Mouse (Mus musculus) left cerebral cortex, adult 2 months (tissue): ENCODE results near the gene Sorbs1. TPM values are rescaled to one million over a fixed set of nuclear protein-coding genes. Genes with fewer than 3 reads are reported as not detected.
A peak's percentile ranks its signal among the peaks of the same experiment; 100 is the strongest.

Experiments used
- DNase-seq, 2 experiments: peaks; one replicate each; pipeline ENCODE4 v3.0.0; 2021 to 2022; ENCODE audit warnings: low spot score in 2 of 2, mixed read lengths in 1 of 2; ENCODE audit errors: extremely low spot score in 1 of 2
- H3K27ac ChIP-seq: fragments of 200-600 bp; 2 replicates; pipeline ENCODE4 v1.8.1; 2022
- H3K4me3 ChIP-seq: fragments of 200-600 bp; 2 replicates; pipeline ENCODE4 v1.8.1; 2022
- CTCF ChIP-seq: fragments of 200-600 bp; IDR thresholded peaks from 2 replicates; pipeline ENCODE4 v1.8.1; 2022; ENCODE audit warnings: antibody characterized with exemption, mild to moderate bottlenecking, moderate library complexity
- intact Hi-C: fragments of 180-260 bp; cut with DNase I; formaldehyde crosslinking; loops from one replicate; pipeline ENCODE4 v1.15.1; 2025
- total RNA-seq, 2 experiments: library from RNA; stranded (reverse); gene quantifications; 2 replicates each; pipeline ENCODE4 v1.2.3; 2021

Sorbs1 gene
- total RNA-seq, 2 experiments from 2014 or later: 160 to 161 TPM

DNA sequence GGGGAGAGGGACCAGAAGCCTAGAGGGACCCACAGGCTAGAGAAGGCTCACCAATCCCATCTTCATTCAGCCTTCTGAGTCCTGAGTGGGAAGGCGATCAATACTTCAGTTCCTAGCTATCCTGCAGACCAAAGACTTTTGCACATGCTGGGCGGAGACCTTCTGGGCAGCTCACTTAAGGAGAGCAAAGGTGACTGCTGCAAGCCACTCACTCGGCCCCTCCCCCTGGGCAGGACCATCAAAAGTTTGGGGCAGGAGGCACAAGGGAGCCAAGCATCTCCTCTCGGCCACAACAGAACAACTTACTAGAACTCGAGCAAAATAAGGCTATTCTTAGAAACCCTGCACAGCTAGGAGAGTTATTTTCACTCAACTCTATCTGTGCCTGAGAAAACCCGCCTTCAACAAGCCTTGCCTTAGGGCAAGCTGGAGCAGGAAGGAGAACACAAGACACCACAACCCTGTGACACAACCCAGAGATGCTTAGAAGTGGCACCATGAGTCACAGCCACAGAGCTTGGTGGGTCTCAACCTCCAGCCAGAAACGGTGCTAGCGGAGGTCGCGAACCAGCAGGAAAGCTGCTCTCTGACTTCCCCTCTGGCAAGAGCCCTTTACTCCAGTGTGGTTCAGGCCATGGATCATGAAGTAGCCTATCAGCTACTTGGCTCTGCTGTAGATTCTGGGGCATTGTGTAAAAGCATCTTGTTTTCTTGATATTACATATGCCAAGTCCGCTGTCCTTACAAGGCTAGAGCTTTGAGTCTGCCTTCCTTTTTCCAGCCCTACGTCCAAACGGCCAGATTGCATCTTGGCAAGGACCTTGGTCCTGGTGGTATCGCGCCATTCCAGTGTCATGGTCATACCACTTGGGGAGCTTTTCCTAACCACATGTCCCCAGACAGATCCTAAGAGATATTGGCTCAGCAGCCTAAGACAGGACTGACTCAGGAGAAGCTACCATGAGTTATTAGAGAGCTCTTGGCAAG lies 156.8 kb downstream of the Sorbs1 start:
- TF ChIP-seq CTCF: no peak
- DNase-seq: no peak
- intact Hi-C loops: no loop called here
- H3K4me3 ChIP-seq: no peak overlapping the region
- H3K27ac ChIP-seq: 0 out of 2 replicates have a peak overlapping the region, but pooled peaks have one; percentile 24

GRCm38 (mm10) chr19:40355075-40355474 lies 158.5 kb downstream of the Sorbs1 start:
- H3K27ac ChIP-seq: no peak overlapping the region
- TF ChIP-seq CTCF: no peak; the same call in 1 of the 2 replicates
- intact Hi-C loops: no loop called here

DNA sequence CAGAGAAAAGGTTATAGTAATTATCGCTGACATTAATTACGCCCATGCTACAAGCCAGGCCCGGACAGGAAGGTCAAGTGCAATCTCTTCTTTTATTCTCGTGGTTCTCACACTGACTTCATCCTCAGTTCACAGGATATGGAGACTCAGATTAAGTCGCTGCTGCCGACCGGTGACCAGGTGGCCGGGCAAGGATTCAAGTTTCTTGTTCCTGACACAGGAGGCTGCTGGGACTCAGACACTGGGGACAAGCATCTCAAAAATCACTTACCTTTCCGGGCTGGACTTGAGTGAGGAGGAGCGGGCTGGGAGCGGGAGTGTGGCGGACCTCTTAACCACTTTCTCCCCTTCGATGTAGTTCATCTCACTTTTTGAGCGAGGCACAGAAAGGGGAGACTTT lies 161.6 kb downstream of the Sorbs1 start:
- no peak for TF ChIP-seq CTCF
- intact Hi-C loops: no loop called here
- no peak for DNase-seq
- no peak overlapping the region for H3K27ac ChIP-seq
- no peak overlapping the region for H3K4me3 ChIP-seq

More at GRCm38 (mm10) chr19:40355075-40355474, 158.5 kb downstream of the Sorbs1 start:
- H3K4me3 ChIP-seq: no peak overlapping the region
- no peak for DNase-seq

DNA sequence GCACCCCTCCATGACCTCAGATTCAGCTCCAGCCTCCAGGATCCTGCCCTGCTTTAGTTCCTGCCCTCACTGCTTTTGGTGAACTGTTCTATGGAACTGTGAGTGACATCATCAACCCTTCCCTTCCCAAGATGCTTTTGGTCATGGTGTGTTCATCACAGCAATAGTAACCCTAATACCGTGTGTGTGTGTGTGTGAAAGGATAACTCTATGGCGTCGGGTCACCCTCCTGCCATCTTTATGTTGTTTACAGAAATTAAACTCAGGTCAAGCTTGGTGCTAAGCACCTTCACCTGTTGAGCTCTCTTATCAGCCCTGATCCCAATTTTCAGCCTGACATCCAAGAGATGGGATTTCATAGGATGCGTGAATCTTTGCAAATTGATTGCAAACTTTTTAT lies 162.7 kb downstream of the Sorbs1 start:
- TF ChIP-seq CTCF: no peak
- no peak overlapping the region for H3K27ac ChIP-seq
- DNase-seq: no peak
- H3K4me3 ChIP-seq: no peak overlapping the region
- intact Hi-C loops: no loop called here

GRCm38 (mm10) chr19:40349713-40350671 lies 163.6 kb downstream of the Sorbs1 start:
- intact Hi-C loops: loop anchor here (10.0 kb wide), 1 partner anchor 1365 kb away; no protein-coding TSS in a partner anchor
- no peak for DNase-seq
- H3K27ac ChIP-seq: no peak overlapping the region
- TF ChIP-seq CTCF: no peak
- no peak overlapping the region for H3K4me3 ChIP-seq

- no peak for TF ChIP-seq CTCF
- no peak for DNase-seq
- intact Hi-C loops: loop anchor here (10.0 kb wide), 1 partner anchor 1364 kb away; no protein-coding TSS in a partner anchor
- no peak overlapping the region; the same call in 1 of the 2 replicates for H3K27ac ChIP-seq
- no peak overlapping the region for H3K4me3 ChIP-seq
These were observed 164.3 kb downstream of the Sorbs1 start for GRCm38 (mm10) chr19:40349281-40349680.

DNA sequence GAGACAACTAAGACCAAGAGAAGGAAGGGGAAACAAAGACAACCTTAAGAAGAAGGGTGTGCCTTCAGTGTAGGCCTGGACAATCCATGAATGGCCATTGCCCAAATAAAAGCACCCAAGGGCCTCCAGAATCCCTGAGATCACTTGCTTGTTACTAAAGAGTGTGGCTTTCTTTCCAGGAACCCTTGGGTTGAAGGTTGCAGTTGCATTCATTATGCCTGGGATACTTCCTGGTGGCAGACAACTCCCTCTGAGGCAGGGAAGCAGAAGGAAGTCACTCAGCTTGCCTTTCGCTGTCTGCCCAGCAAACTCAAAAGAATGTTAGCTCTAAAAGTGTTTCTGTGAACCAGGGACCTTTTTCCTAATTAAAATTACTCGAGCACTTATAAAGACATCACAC lies 164.9 kb downstream of the Sorbs1 start:
- no peak for DNase-seq
- TF ChIP-seq CTCF: no peak
- Histone ChIP-seq H3K27ac (peak overlapping the region; percentile 12), H3K4me3 (no peak overlapping the region)
- intact Hi-C loops: loop anchor here (10.0 kb wide), 1 partner anchor 1364 kb away; no protein-coding TSS in a partner anchor

GRCm38 (mm10) chr19:40348175-40348574 lies 165.4 kb downstream of the Sorbs1 start:
- DNase-seq: no peak

DNA sequence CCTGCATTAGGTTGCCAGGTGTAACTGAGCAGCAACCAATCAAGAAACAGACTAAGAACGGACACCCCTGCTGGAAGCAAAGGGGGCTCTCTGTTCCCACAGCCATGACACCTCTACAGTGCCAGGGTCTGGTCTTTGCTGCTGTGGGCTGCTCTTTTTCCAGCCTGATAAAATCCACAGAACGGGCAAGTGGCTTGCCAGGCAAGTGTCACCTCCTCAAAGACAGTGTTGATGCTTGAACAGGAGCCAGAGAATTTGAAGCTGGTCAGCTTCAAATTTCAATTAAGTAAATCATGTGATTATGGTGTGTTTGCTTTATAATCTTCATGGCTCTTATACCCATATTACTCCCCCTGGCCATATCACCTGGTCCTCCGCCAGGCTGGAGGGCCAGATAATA lies 166.7 kb downstream of the Sorbs1 start:
- no peak for DNase-seq
- intact Hi-C loops: loop anchor here (10.0 kb wide), 1 partner anchor 1362 kb away; no protein-coding TSS in a partner anchor
- TF ChIP-seq CTCF: no peak
- Histone ChIP-seq H3K4me3 (no peak overlapping the region), H3K27ac (no peak overlapping the region; the same call in 1 of the 2 replicates)

More at GRCm38 (mm10) chr19:40348175-40348574, 165.4 kb downstream of the Sorbs1 start:
- no peak for TF ChIP-seq CTCF
- H3K27ac ChIP-seq: peak overlapping the region; percentile 40
- intact Hi-C loops: loop anchor here (10.0 kb wide), 1 partner anchor 1363 kb away; no protein-coding TSS in a partner anchor
- no peak overlapping the region for H3K4me3 ChIP-seq

- no peak for TF ChIP-seq CTCF
- no peak for DNase-seq
- H3K4me3 ChIP-seq: no peak overlapping the region
- peak overlapping the region; percentile 10; the same call in 1 of the 2 replicates for H3K27ac ChIP-seq
- intact Hi-C loops: loop anchor here (10.0 kb wide), 1 partner anchor 1362 kb away; no protein-coding TSS in a partner anchor
These were observed 167.2 kb downstream of the Sorbs1 start for GRCm38 (mm10) chr19:40346232-40346844.

DNA sequence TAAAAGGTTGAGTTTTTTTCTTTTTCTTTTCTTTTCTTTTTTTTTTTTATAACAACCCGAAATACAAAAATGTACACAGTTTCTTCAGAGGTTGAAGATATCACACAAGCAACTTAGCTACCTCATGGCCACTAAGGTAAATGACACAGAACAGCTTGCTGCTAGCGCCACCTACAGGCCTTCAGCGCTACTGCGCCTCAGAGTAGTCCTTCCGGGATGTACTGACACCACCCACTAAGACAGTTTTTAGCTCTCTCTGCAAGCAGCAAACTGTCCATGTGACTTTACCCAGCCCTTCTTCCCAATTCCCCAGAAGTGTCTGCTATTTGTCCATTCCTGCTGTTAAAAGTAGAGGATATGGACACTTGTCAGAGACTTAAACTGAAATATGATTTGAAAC lies 167.9 kb downstream of the Sorbs1 start:
- Histone ChIP-seq H3K27ac (peak overlapping the region; percentile 10; the same call in 1 of the 2 replicates), H3K4me3 (no peak overlapping the region)
- no peak for DNase-seq
- peak; percentile 90 for TF ChIP-seq CTCF
- intact Hi-C loops: loop anchor here (2.0 to 10.0 kb wide), 2 partner anchors 37 to 1361 kb away; no protein-coding TSS in a partner anchor
